ENCODE assay signal across 13 mouse cellular contexts in genomic region chr4:43604751-43605685, GRCm38 (mm10). TPM values are rescaled to one million over a fixed set of nuclear protein-coding genes. Genes with fewer than 3 reads are reported as not detected.
DNase-seq lines count a peak whose midpoint lies in the region; ATAC-seq and TF ChIP-seq lines count a peak whose summit lies in the region.
"Had no signal": no experiment of that assay in that cellular context is flagged by ENCODE, and none has a peak within 500 bp of the region (broad histone marks: within the 10 kb centered on the region; RNA-seq: fewer than 3 reads in every experiment).

No protein-coding gene starts in this region.

- H3K9me3 ChIP-seq in liver, embryonic 14.5 days (ENCODE audit: control insufficient read depth, low read length): no peaks in the 10 kb centered on the region
- H3K9me3 ChIP-seq in stomach, embryonic 16.5 days (replicated peaks; ENCODE audit: control insufficient read depth, low read length): no peaks in the 10 kb centered on the region
- H3K9me3 ChIP-seq: hindbrain, embryonic 13.5 days; midbrain, embryonic 12.5 days had no signal

- H3K9ac ChIP-seq in liver, embryonic 14.5 days (replicated peaks): peak overlapping the region; percentile 70
- no peak overlapping the region for H3K9ac ChIP-seq in stomach, embryonic 16.5 days (ENCODE audit: low read length)
- H3K9ac ChIP-seq: hindbrain, embryonic 13.5 days; midbrain, embryonic 12.5 days had no signal

- peak overlapping the region; percentile 31 to 35 for H3K4me3 ChIP-seq in liver, embryonic 14.5 days (ENCODE audit: insufficient read depth in 1 of 2, low read depth in 2 of 2, low read length in 2 of 2)
- no peak overlapping the region for H3K4me3 ChIP-seq in stomach, embryonic 16.5 days (replicated peaks; ENCODE audit: low read length)
- H3K4me3 ChIP-seq: hindbrain, embryonic 13.5 days; midbrain, embryonic 12.5 days had no signal

- ATAC-seq in liver, embryonic 14.5 days (ENCODE audit: insufficient read depth): peak; percentile 96
- peak; percentile 68; the same call in 1 of the 2 replicates for ATAC-seq in stomach, embryonic 16.5 days (ENCODE audit: insufficient read depth, low FRiP score)

- 27% methylated on average over 9 of the region's 9 CpGs for WGBS in liver, embryonic 14.5 days (ENCODE audit: insufficient replicate concordance)
- WGBS in stomach, embryonic 16.5 days: 56% methylated on average over 9 of the region's 9 CpGs

- peak overlapping the region; percentile 96 for H3K27ac ChIP-seq in liver, embryonic 14.5 days
- no peak overlapping the region for H3K27ac ChIP-seq in stomach, embryonic 16.5 days (ENCODE audit: low read length)
- H3K27ac ChIP-seq: hindbrain, embryonic 13.5 days; midbrain, embryonic 12.5 days had no signal

- peak overlapping the region; percentile 74 for H3K4me2 ChIP-seq in liver, embryonic 14.5 days (ENCODE audit: low read depth)
- no peak overlapping the region for H3K4me2 ChIP-seq in stomach, embryonic 16.5 days (ENCODE audit: low read depth, low read length)
- H3K4me2 ChIP-seq: hindbrain, embryonic 13.5 days; midbrain, embryonic 12.5 days had no signal

- TF ChIP-seq CTCF in liver, embryonic 14.5 days (IDR thresholded peaks at IDR 0.05; ENCODE audit: low read depth): no peak

- peak; percentile 94 for TF ChIP-seq EP300 in liver, embryonic 14.5 days (IDR thresholded peaks at IDR 0.05; ENCODE audit: low read depth)

- no peaks in the 10 kb centered on the region for H3K36me3 ChIP-seq in liver, embryonic 14.5 days (replicated peaks; ENCODE audit: control insufficient read depth, insufficient read depth, low read depth)
- no peaks in the 10 kb centered on the region for H3K36me3 ChIP-seq in stomach, embryonic 16.5 days (ENCODE audit: control insufficient read depth, insufficient read depth, low read length)
- H3K36me3 ChIP-seq: hindbrain, embryonic 13.5 days; midbrain, embryonic 12.5 days had no signal

- DNase-seq in spleen, adult 12 weeks (ENCODE audit: low spot score): peak; percentile 44
- no peak for DNase-seq in spleen, postnatal 14 days (ENCODE audit: low spot score in 2 of 2)
- peak; percentile 78 for DNase-seq in c-Kit-positive CD71-positive TER-119-positive erythroid progenitor cells, embryonic 14.5 days (ENCODE audit: low spot score)
- peak; percentile 76 to 81 (median 77) for DNase-seq in liver, embryonic 14.5 days (ENCODE audit: low read depth in 3 of 3, low spot score in 3 of 3)
- no peak for DNase-seq in gastrocnemius, postnatal 4 days (ENCODE audit: low spot score in 2 of 2)
- no peak for DNase-seq in kidney, adult 9 months
- no peak for DNase-seq in adipocyte (ENCODE audit: low spot score)
- DNase-seq: cerebellum, postnatal 25 days; thymus, adult 2 months had no signal

- H3K27me3 ChIP-seq in liver, embryonic 14.5 days (ENCODE audit: control insufficient read depth, insufficient read depth, low read length): no peaks in the 10 kb centered on the region
- no peaks in the 10 kb centered on the region for H3K27me3 ChIP-seq in stomach, embryonic 16.5 days (ENCODE audit: control insufficient read depth, insufficient read depth, low read length)
- H3K27me3 ChIP-seq: hindbrain, embryonic 13.5 days; midbrain, embryonic 12.5 days had no signal

- peaks cover 38 to 41% of the 10 kb centered on the region in 2 experiments for H3K4me1 ChIP-seq in liver, embryonic 14.5 days (replicated peaks; ENCODE audit: control insufficient read depth in 2 of 2, insufficient read depth in 2 of 2, low read length in 1 of 2)
- H3K4me1 ChIP-seq in stomach, embryonic 16.5 days (ENCODE audit: control insufficient read depth, insufficient read depth, low read length): no peaks in the 10 kb centered on the region
- H3K4me1 ChIP-seq: hindbrain, embryonic 13.5 days; midbrain, embryonic 12.5 days had no signal

RNA-seq across cellular contexts. Expression of gene Msmp, which starts 20.7 kb away (rescaled TPM):
- polyA plus RNA-seq in liver, embryonic 14.5 days (2012; rRNA removed): not detected in 2 replicates
- polyA plus RNA-seq in liver, embryonic 14.5 days (2014; fragmentation: Nextera tagmentation; extraction: Ambion mirVana): not detected in 2 replicates
- 0.48 and 0.95 TPM in 2 replicates for polyA plus RNA-seq in stomach, embryonic 16.5 days (2015; fragmentation: Nextera tagmentation; extraction: Ambion mirVana)
- total RNA-seq in gastrocnemius, postnatal 4 days (2021): not detected
- total RNA-seq: layer of hippocampus, postnatal 10 days had no signal
- polyA plus RNA-seq: hindbrain, embryonic 13.5 days; thymus, adult 2 months had no signal

RNA-seq across cellular contexts. Expression of gene Gba2, which starts 26.3 kb away (rescaled TPM):
- 12.5 and 12.7 TPM in 2 replicates for polyA plus RNA-seq in liver, embryonic 14.5 days (2012; rRNA removed)
- polyA plus RNA-seq in liver, embryonic 14.5 days (2014; fragmentation: Nextera tagmentation; extraction: Ambion mirVana): 10.5 and 11.9 TPM in 2 replicates
- 14.2 and 15.6 TPM in 2 replicates for polyA plus RNA-seq in stomach, embryonic 16.5 days (2015; fragmentation: Nextera tagmentation; extraction: Ambion mirVana)
- total RNA-seq in gastrocnemius, postnatal 4 days (2021): 10 to 100 TPM; 11.5 to 12.0 TPM

RNA-seq across cellular contexts. Expression of gene Rgp1, which starts 26.5 kb away (rescaled TPM):
- polyA plus RNA-seq in liver, embryonic 14.5 days (2012; rRNA removed): 13.4 and 15.1 TPM in 2 replicates
- 11.0 and 11.4 TPM in 2 replicates for polyA plus RNA-seq in liver, embryonic 14.5 days (2014; fragmentation: Nextera tagmentation; extraction: Ambion mirVana)
- 25.9 and 37.2 TPM in 2 replicates for polyA plus RNA-seq in stomach, embryonic 16.5 days (2015; fragmentation: Nextera tagmentation; extraction: Ambion mirVana)
- total RNA-seq in gastrocnemius, postnatal 4 days (2021): 10 to 100 TPM; 37.1 to 41.3 TPM

RNA-seq across cellular contexts. Expression of gene Npr2, which starts 26.7 kb away (rescaled TPM):
- polyA plus RNA-seq in liver, embryonic 14.5 days (2012; rRNA removed): 1.7 and 1.8 TPM in 2 replicates
- 0.72 and 0.80 TPM in 2 replicates for polyA plus RNA-seq in liver, embryonic 14.5 days (2014; fragmentation: Nextera tagmentation; extraction: Ambion mirVana)
- 8.9 and 9.6 TPM in 2 replicates for polyA plus RNA-seq in stomach, embryonic 16.5 days (2015; fragmentation: Nextera tagmentation; extraction: Ambion mirVana)
- 10 to 100 TPM; 42.9 to 49.7 TPM for total RNA-seq in gastrocnemius, postnatal 4 days (2021)

RNA-seq across cellular contexts. Expression of gene Tln1, which starts 42.5 kb away (rescaled TPM):
- 26.4 and 30.1 TPM in 2 replicates for polyA plus RNA-seq in liver, embryonic 14.5 days (2012; rRNA removed)
- polyA plus RNA-seq in liver, embryonic 14.5 days (2014; fragmentation: Nextera tagmentation; extraction: Ambion mirVana): 39.3 and 39.7 TPM in 2 replicates
- 62.6 and 64.8 TPM in 2 replicates for polyA plus RNA-seq in stomach, embryonic 16.5 days (2015; fragmentation: Nextera tagmentation; extraction: Ambion mirVana)
- total RNA-seq in gastrocnemius, postnatal 4 days (2021): 100 to 1,000 TPM; 137 to 140 TPM

Comparison
In these comparisons a context has a peak if more than half of its experiments do, and no peak if none do; other contexts are left out.
1. DNase-seq: peak in spleen, adult 12 weeks (single experiment), c-Kit-positive CD71-positive TER-119-positive erythroid progenitor cells, embryonic 14.5 days (single experiment) and liver, embryonic 14.5 days (3 of 3); none in spleen, postnatal 14 days (0 of 2), gastrocnemius, postnatal 4 days (0 of 2), kidney, adult 9 months (single experiment) and adipocyte (single experiment).